Mouse (Mus musculus): ENCODE measurements around the gene Ankrd1.

The Ankrd1 gene

GRCm38 (mm10) chr19:36119783-36120471, at the start of gene Ankrd1:
TSS of gene Ankrd1 (minus strand) at chr19:36120099.
- no peak for DNase-seq (ENCODE audit: low read depth, low spot score)

GRCm38 (mm10) chr19:36169101-36169500, 49.2 kb upstream of the Ankrd1 start:
- no peak for DNase-seq (ENCODE audit: low read depth, low spot score)

DNA sequence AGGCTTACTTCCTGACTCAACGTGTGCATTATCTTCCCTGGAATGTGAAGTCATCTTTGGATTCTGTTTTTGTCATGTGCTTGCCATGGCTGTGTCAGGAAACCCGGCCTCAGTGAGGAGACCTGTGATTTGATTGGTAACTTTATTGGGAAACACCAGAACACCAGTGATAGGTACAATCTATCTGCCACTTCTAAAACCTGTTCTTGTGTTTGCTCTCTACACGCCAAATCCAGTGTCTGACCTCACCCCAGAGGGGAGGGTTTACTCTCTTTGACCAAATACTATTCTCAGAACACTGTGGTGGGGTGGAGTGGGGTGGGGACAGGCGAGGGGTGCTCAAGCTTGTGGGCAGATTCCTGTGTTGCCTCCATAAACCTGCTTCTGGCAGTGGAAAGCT, 48.2 kb upstream of the Ankrd1 start:
- DNase-seq (ENCODE audit: low read depth, low spot score), result no peak

DNA sequence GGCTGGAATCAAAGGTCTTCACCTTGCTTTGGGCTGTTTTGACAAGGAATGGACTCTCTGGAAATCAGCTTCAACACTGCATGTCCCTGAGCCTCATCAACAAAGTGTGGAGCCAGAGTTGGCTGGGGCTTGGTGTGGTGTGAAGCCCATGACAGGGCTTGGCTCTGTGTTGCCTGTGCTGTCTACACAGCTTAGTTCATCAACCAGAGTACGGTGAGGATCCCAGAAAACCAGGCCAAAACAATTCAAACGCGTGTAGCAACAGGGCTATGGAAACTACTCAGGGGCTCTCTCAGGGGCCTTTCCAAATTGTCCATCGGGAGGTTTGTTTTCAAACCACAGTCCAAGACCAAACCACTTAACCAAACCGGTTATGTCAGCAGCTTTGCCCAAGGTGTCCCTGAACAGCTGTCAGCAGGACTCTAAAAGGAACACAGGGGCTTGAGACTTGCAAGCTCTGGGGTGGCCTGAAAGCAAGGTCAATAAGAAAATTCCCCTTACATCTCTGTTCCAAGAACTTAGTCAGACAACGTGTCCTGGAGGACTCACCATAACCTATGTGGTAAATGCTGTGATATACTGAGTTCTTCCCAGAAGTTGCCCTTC, 47.5 kb upstream of the Ankrd1 start:
- DNase-seq (ENCODE audit: low read depth, low spot score), result no peak

GRCm38 (mm10) chr19:36166401-36167160, 46.7 kb upstream of the Ankrd1 start:
- DNase-seq (ENCODE audit: low read depth, low spot score), result no peak

GRCm38 (mm10) chr19:36165351-36165750, 45.5 kb upstream of the Ankrd1 start:
- no peak for DNase-seq (ENCODE audit: low read depth, low spot score)

- DNase-seq (ENCODE audit: low read depth, low spot score), result no peak
These were observed 30.5 kb upstream of the Ankrd1 start for GRCm38 (mm10) chr19:36150241-36151007.

DNA sequence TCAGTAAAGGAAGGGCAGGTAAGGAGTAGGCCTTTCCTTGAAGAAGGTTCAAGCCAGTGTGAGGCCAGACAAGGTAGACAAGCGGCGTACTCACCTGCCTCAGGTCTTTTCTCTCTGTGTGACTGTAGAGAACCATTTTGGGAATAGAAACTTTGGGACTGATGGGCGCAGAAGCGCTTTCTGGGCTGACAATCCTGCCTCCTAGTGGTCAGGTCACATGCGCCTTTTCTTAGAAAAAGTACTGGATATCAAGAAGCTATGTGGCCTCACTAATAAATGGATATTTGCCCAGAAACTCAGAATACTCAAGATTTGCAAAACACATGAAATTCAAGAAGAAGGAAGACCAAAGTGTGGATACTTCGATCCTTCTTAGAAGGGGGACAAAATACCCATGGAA, 28.7 kb upstream of the Ankrd1 start:
- DNase-seq (ENCODE audit: low read depth, low spot score), result no peak

DNA sequence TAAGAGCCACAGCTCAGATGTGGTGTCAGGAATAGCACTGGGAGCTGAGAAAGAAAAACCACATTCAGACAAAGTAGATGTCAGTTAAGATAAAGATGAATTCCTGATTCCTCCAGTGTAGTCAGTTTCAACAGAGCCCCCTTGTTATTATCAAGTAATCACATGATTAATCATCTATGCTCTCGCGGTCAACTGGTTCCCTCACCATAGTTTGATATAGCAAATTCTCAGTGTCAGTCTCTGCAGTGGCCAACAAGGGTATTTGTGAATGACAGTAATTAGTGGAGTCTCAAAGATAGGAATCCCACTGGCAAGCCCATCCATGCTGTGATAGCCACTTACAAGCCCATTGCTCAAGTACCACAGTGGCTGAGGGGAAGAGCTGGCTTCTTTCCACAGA, 23.7 kb upstream of the Ankrd1 start:
- DNase-seq (ENCODE audit: low read depth, low spot score), result no peak

DNA sequence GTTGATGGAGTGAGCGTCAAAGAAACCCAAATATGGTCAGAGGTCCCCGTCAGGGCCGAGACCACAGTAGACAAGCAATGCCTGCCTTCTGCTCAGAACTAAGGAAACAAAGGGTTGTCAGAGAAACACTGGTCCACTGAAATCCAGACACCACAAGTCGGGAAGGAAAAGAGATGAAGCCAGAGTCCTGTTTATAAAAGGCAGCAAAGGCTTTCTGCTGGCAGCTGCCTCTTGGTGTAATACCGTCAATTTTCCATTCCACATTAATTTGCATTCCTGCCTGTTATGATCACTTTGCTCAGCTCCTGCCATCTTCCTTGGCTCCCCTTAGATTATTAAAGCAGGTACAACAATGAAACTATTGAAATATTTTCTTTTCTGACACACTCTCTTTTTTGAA, 13.8 kb upstream of the Ankrd1 start:
- DNase-seq (ENCODE audit: low read depth, low spot score), result no peak

DNA sequence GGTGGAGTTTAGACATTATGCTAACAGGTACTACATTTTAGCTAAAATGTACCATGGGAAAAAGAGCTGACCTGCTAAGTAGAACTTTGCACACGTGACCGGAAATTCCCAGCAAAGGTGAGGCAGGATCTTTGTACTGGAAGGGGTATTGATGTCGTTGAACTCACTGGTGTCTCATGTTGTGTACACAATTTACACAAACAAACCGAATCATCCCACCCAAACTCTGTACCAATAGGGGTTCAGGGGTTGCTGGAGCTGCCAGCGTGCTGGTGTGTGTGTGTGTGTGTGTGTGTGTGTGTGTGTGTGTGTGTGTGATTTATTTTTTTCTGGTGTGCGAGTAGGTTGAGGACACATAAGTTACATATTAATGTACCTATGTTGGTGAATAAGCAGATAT, 13.2 kb upstream of the Ankrd1 start:
- no peak for DNase-seq (ENCODE audit: low read depth, low spot score)

GRCm38 (mm10) chr19:36131990-36132389, 12.1 kb upstream of the Ankrd1 start:
- no peak for DNase-seq (ENCODE audit: low read depth, low spot score)

GRCm38 (mm10) chr19:36130181-36130580, 10.3 kb upstream of the Ankrd1 start:
- no peak for DNase-seq (ENCODE audit: low read depth, low spot score)

DNA sequence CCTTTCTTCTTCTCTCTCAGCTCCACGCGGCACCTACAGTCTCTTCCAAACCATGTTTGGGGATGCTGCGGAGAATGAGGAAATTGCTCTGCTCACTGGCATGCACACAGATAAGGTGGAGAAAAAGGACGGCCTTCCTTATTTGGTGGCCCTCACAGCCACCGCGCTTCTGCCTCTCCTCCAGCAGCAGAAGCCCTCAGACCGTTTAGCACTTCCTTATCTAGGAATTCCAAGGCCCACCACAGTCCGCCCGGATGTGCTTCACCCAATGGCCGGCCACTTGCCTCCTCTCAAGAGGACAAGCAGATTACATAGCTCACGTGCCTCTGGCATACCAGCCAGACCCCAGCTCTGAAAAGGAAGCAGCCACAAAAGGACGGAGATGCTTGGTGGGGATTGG, 9.7 kb upstream of the Ankrd1 start:
- DNase-seq (ENCODE audit: low read depth, low spot score), result no peak

GRCm38 (mm10) chr19:36129213-36129612, 9.3 kb upstream of the Ankrd1 start:
- no peak for DNase-seq (ENCODE audit: low read depth, low spot score)

DNA sequence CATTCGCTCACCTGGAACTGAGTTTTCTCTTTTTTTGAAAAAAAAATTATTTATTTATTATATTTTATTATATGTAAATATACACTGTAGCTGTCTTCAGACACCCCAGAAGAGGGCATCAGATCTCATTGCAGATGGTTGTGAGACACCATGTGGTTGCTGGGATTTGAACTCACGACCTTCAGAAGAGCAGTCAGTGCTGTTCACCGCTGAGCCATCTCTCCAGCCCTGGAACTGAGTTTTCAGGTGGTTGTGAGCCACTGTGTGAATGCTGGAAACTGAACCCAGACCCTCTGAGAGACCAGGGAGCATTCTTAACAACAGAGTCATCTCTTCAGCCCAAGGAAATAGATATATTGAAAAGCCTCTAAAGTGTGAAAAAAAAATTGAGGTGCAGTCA, 8.5 kb upstream of the Ankrd1 start:
- no peak for DNase-seq (ENCODE audit: low read depth, low spot score)

DNA sequence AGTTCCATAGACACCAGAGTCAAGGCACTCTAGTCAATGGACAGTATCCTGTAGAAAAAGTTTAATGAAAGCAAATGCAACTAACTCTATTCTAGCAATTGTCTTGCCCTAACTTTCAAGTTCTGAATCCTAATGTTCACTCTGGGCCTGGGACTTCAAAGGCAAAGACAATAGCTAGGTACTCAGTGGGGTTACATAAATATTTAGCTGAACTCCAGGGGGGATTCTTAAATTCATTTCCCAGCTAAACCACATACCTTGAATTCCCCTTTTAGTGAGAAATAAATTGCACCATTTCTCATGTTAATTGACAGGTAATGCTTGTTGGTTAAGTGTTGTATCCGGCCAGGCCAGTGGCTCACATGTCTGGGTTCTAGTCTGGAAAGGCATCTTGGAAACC, 4.3 kb upstream of the Ankrd1 start:
- no peak for DNase-seq (ENCODE audit: low read depth, low spot score)

GRCm38 (mm10) chr19:36119219-36119618, 680 bp downstream of the Ankrd1 start:
- DNase-seq (ENCODE audit: low read depth, low spot score), result no peak

GRCm38 (mm10) chr19:36116185-36116584, 3.7 kb downstream of the Ankrd1 start:
- DNase-seq (ENCODE audit: low read depth, low spot score), result no peak

- peak; percentile 12 for DNase-seq (ENCODE audit: low read depth, low spot score)
These were observed 7.9 kb downstream of the Ankrd1 start for GRCm38 (mm10) chr19:36112007-36112406.

GRCm38 (mm10) chr19:36111054-36111895, 8.6 kb downstream of the Ankrd1 start:
- peak; percentile 61 for DNase-seq (ENCODE audit: low read depth, low spot score)
